Mouse (Mus musculus) ES-Bruce4 (cell line): Measurements from ENCODE around the gene Zfp282. TPM values are rescaled to one million over a fixed set of nuclear protein-coding genes. Genes with fewer than 3 reads are reported as not detected.

Experiments used
- H3K27ac ChIP-seq: 2 replicates; pipeline ENCODE4 v1.5.1; 2012; ENCODE audit warnings: low read length, inconsistent platforms; ENCODE audit not compliant: insufficient read depth
- H3K27me3 ChIP-seq: 2 replicates; pipeline ENCODE4 v1.6.1; 2012; ENCODE audit warnings: mild to moderate bottlenecking, low read length, inconsistent platforms; ENCODE audit not compliant: control insufficient read depth, poor library complexity, insufficient read depth, severe bottlenecking
- H3K36me3 ChIP-seq: 2 replicates; pipeline ENCODE4 v1.6.1; 2012; ENCODE audit warnings: inconsistent platforms, mild to moderate bottlenecking, low read length, moderate library complexity; ENCODE audit not compliant: control insufficient read depth, poor library complexity, insufficient read depth, severe bottlenecking
- H3K4me1 ChIP-seq: one replicate; pipeline ENCODE4 v1.8.1; 2011; ENCODE audit warnings: low read length; ENCODE audit not compliant: control insufficient read depth, insufficient read depth
- H3K4me3 ChIP-seq: 2 replicates; pipeline ENCODE4 v1.5.1; 2011; ENCODE audit warnings: low read depth, mild to moderate bottlenecking, low read length
- H3K9ac ChIP-seq: 2 replicates; pipeline ENCODE4 v1.6.1; 2012; ENCODE audit warnings: low read depth, mild to moderate bottlenecking, inconsistent platforms; ENCODE audit not compliant: poor library complexity, severe bottlenecking
- H3K9me3 ChIP-seq: replicated peaks from 2 replicates; pipeline ENCODE4 v1.6.1; 2012; ENCODE audit warnings: mild to moderate bottlenecking, low read length, inconsistent platforms; ENCODE audit not compliant: control insufficient read depth, poor library complexity, insufficient read depth, severe bottlenecking
- CTCF ChIP-seq: IDR thresholded peaks from one replicate; pipeline ENCODE4 v1.8.1; 2011; ENCODE audit warnings: low read depth, low read length
- EP300 ChIP-seq: IDR thresholded peaks from 2 replicates; pipeline ENCODE4 v1.6.1; 2011; ENCODE audit warnings: low read depth, low read length; ENCODE audit not compliant: insufficient read depth
- POLR2A ChIP-seq: IDR thresholded peaks from one replicate; pipeline ENCODE4 v1.8.1; 2011; ENCODE audit warnings: low read length; ENCODE audit not compliant: insufficient read depth
- polyA plus RNA-seq: library from polyadenylated mRNA; stranded (reverse); fragments of >200 nt; gene quantifications from 2 replicates; pipeline ENCODE4 v1.2.4, GENCODE M21; 2011; ENCODE audit warnings: low read depth; ENCODE audit not compliant: missing spikeins, insufficient read depth, insufficient read length

Zfp282 gene
- polyA plus RNA-seq, 1 experiment, result 2.7 TPM

- H3K27ac ChIP-seq, result no peak overlapping the region
- H3K9me3 ChIP-seq, result no peaks in the 10 kb centered on the region
- no peaks in the 10 kb centered on the region for H3K4me1 ChIP-seq
- peak overlapping the region; percentile 59 for H3K9ac ChIP-seq
- H3K36me3 ChIP-seq, result no peaks in the 10 kb centered on the region
- no peak for TF ChIP-seq POLR2A
- no peak for TF ChIP-seq EP300
- peak; percentile 5 for TF ChIP-seq CTCF
- H3K27me3 ChIP-seq, result no peaks in the 10 kb centered on the region
- peak overlapping the region; percentile 80 for H3K4me3 ChIP-seq
These were observed 28.1 kb downstream of the Zfp282 start for GRCm38 (mm10) chr6:47904917-47905695.

DNA sequence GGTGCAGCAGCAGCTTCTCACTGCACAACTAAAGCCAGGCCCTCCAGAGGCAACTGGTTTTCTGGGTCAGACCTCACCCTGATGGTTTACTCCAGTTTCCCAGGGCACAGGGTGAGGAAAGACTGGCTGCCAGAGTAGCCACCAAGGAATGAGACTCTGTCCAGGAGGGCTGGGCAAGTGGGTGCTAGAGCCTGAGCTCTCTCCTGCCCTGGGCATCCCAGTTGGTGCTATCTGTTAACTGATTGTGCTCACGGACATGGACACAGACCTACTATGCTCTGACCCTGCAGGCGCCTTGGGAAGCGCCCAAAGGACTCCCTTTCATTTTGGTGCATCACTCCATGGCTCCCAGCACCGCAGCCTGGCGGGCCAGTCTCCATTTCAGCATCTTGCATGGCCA, 29.3 kb downstream of the Zfp282 start:
- no peaks in the 10 kb centered on the region for H3K27me3 ChIP-seq
- no peak overlapping the region for H3K27ac ChIP-seq
- no peaks in the 10 kb centered on the region for H3K4me1 ChIP-seq
- TF ChIP-seq CTCF (no peak), EP300 (no peak), POLR2A (no peak)
- H3K9me3 ChIP-seq, result no peaks in the 10 kb centered on the region
- no peak overlapping the region for H3K9ac ChIP-seq
- no peak overlapping the region for H3K4me3 ChIP-seq
- H3K36me3 ChIP-seq, result no peaks in the 10 kb centered on the region

DNA sequence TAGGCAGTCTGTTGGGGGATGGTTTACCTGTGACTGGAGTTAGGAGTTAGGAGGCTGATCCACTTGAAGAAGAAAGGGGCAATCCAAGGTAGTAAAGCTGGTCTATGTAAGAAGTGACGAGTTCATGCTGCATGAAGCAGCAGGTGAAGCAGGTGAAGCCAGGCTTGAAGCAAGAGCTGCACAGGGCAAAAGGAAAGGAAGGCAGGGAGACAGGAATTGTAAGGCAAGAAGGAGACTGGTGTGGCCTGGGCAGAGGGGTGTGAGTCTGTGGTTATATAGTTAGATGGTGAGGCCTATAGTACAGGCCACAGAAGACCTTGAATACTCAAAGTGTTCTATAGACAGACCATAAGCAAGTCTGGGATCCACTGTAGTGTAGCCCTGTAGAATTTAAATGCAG, 32.0 kb downstream of the Zfp282 start:
- Histone ChIP-seq H3K27ac (no peak overlapping the region), H3K9ac (no peak overlapping the region), H3K4me3 (no peak overlapping the region), H3K4me1 (no peaks in the 10 kb centered on the region), H3K9me3 (no peaks in the 10 kb centered on the region), H3K27me3 (no peaks in the 10 kb centered on the region), H3K36me3 (no peaks in the 10 kb centered on the region)
- TF ChIP-seq EP300 (no peak), CTCF (no peak), POLR2A (no peak)

GRCm38 (mm10) chr6:47911650-47912049, 34.6 kb downstream of the Zfp282 start:
- H3K27me3 ChIP-seq, result no peaks in the 10 kb centered on the region
- H3K9me3 ChIP-seq, result no peaks in the 10 kb centered on the region
- H3K36me3 ChIP-seq, result no peaks in the 10 kb centered on the region
- H3K4me3 ChIP-seq, result no peak overlapping the region
- no peak overlapping the region for H3K9ac ChIP-seq
- TF ChIP-seq EP300, result no peak
- TF ChIP-seq CTCF, result no peak
- TF ChIP-seq POLR2A, result no peak
- H3K27ac ChIP-seq, result no peak overlapping the region
- H3K4me1 ChIP-seq, result no peaks in the 10 kb centered on the region

- no peaks in the 10 kb centered on the region for H3K27me3 ChIP-seq
- H3K9ac ChIP-seq, result no peak overlapping the region
- H3K36me3 ChIP-seq, result no peaks in the 10 kb centered on the region
- H3K9me3 ChIP-seq, result no peaks in the 10 kb centered on the region
- no peak overlapping the region for H3K27ac ChIP-seq
- TF ChIP-seq POLR2A, result no peak
- TF ChIP-seq CTCF, result no peak
- H3K4me1 ChIP-seq, result no peaks in the 10 kb centered on the region
- H3K4me3 ChIP-seq, result no peak overlapping the region
These were observed 36.0 kb downstream of the Zfp282 start for GRCm38 (mm10) chr6:47912991-47913390.

DNA sequence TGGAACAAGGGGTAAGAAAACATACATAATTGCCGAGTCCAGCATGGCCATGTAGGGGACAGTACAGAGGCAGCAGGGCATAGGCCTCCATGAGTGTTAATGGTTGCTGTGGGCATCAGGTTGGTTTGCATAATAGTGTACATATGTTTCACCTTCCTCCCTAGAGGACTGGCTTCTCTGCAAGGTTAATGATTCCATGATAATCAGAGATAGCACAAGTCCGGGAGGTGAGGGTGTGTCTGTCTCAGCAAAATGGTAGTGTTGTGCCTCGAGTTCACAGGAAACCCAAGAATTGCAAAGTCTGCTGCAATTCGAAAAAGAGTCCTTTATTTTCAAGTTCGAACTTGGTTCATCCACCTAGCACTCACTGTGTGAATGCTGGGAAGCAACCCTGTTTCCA, 40.0 kb downstream of the Zfp282 start:
- H3K9me3 ChIP-seq, result no peaks in the 10 kb centered on the region

More for the DNA sequence above, 40.0 kb downstream of the Zfp282 start:
- H3K4me1 ChIP-seq, result no peaks in the 10 kb centered on the region
- no peak overlapping the region for H3K4me3 ChIP-seq
- TF ChIP-seq POLR2A, result no peak
- no peaks in the 10 kb centered on the region for H3K27me3 ChIP-seq
- no peak overlapping the region for H3K9ac ChIP-seq
- H3K36me3 ChIP-seq, result no peaks in the 10 kb centered on the region
- H3K27ac ChIP-seq, result no peak overlapping the region
